Mouse (Mus musculus) lung, adult 2 months (tissue): Measurements from ENCODE around the gene Ptbp2.

Source experiments
- CTCF ChIP-seq: fragments of 200-500 bp; IDR thresholded peaks from 2 replicates; pipeline ENCODE4 v1.5.1; 2011; ENCODE audit warnings: mild to moderate bottlenecking, low read length, control low read depth; ENCODE audit not compliant: insufficient read depth
- POLR2A ChIP-seq: fragments of 200-500 bp; IDR thresholded peaks from 2 replicates; pipeline ENCODE4 v1.6.1; 2011; ENCODE audit warnings: low read depth, mild to moderate bottlenecking, control low read depth, low read length, borderline replicate concordance; ENCODE audit errors: extremely low read depth

GRCm38 (mm10) chr3:119753791-119754190 is 30.5 kb downstream of the Ptbp2 start:
- TF ChIP-seq CTCF, result no peak
- no peak for TF ChIP-seq POLR2A
